Mouse (Mus musculus): ENCODE measurements around the gene Serpinf1. TPM values are rescaled to one million over a fixed set of nuclear protein-coding genes. Genes with fewer than 3 reads are reported as not detected.

Gene Serpinf1
- 46.1 and 57.0 TPM in 2 replicates for polyA plus RNA-seq (2015; fragmentation: Nextera tagmentation; extraction: Ambion mirVana)

DNA sequence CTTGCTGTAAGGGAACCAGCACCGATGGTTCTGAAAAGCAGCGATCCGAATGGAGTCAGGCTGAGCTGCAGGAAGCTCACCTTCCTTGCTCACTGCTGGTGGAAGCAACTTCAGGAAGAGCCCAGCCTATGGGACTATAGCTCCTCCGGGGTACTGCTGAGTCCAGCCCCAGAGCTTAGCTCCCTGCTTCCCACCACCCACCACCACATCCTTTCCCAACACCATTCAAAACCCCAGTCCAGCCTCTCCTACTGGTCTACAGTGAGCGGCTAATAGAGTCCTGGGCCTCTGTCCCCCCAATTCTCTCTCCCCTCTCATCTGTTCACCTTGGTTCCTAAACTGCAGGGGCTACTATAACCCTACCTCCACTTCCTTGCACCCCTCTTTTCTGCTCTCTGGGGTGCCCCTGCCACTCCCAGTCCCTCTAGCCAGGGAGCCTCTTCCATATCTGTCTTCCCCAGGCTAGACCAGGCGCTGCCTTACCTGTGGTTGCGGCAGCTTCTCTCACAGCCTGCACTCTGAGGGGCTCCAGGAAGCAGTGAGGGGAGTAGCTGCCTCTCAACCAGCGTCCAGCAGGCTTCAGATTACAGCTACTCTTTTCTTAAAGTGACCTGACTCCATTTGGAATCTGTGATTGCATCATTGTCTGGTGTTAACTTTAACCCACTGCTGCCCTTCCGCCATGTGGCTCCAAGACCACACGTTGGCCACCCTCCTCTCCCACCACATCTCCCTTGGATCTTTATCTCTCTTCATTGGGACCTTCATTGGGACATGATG, at the start of gene Serpinf1:
Gene Serpinf1 (minus strand): TSS at position 689 of the 780 bp plus-strand sequence.
- no peak for ATAC-seq (ENCODE audit: borderline replicate concordance, extremely low read depth, low FRiP score, low TSS enrichment)
- 26% methylated on average over 10 of the region's 10 CpGs for WGBS
- Histone ChIP-seq H3K27me3 (no peaks in the 10 kb centered on the region), H3K27ac (no peak within 1 kb of the TSS), H3K4me1 (peaks cover 11% of the 10 kb centered on the region), H3K9me3 (no peaks in the 10 kb centered on the region), H3K4me3 (peak within 1 kb of the TSS; percentile 28), H3K4me2 (peak within 1 kb of the TSS; percentile 46), H3K36me3 (no peaks in the 10 kb centered on the region), H3K9ac (0 out of 2 replicates have a peak within 1 kb of the TSS, but pooled peaks have one; percentile 19)

DNA sequence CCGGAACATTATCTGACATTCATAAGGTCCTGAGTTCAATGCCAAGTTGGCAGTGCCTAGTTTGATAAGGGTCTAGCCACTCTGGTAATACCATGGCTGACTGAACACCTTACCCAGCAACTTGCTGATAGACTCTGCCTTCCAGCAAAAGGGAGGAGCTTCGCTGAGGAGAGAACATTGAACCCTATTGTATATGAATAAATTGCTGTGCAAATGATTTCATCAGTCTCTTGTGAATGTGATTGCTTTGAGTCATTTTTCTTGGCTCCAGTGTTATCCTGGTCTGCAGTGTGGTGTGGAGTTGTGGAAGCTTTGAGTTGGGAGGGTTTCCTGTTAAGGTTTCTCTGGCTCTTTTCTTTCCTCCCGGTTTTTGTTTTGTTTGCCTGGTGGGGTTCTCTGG, 48.2 kb upstream of the Serpinf1 start:
- Histone ChIP-seq H3K9ac (no peak overlapping the region), H3K4me3 (no peak overlapping the region), H3K4me1 (peaks cover 13% of the 10 kb centered on the region; the same call in 1 of the 2 replicates), H3K27me3 (no peaks in the 10 kb centered on the region), H3K36me3 (peaks cover under 1% of the 10 kb centered on the region; the same call in 1 of the 2 replicates), H3K27ac (no peak overlapping the region), H3K4me2 (no peak overlapping the region), H3K9me3 (no peaks in the 10 kb centered on the region)
- no peak for ATAC-seq (ENCODE audit: borderline replicate concordance, extremely low read depth, low FRiP score, low TSS enrichment)
- WGBS, result 74% methylated on average over 3 of the region's 3 CpGs

DNA sequence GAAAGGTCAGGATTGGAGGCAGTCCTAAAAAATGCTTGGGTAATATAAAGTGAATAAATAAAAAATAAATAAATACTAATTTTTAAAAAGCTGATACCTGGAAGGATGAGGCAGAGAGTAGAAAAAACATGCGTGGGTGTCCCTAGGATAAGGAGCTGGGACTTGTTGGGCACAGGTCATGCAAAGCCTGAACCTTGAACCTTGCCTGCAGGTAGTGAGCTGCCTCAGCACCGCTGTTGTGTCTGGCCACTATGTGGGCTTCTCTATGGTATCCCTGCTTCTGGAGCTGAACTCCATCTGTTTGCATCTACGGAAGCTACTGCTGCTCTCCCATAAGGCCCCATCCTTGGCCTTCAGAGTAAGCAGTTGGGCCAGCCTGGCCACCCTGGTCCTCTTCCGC, 46.8 kb upstream of the Serpinf1 start:
- H3K27ac ChIP-seq, result no peak overlapping the region
- H3K9ac ChIP-seq, result no peak overlapping the region
- no peak overlapping the region for H3K4me3 ChIP-seq
- H3K4me2 ChIP-seq, result no peak overlapping the region
- peaks cover 8% of the 10 kb centered on the region for H3K36me3 ChIP-seq
- no peaks in the 10 kb centered on the region for H3K27me3 ChIP-seq
- peaks cover 13% of the 10 kb centered on the region; the same call in 1 of the 2 replicates for H3K4me1 ChIP-seq
- ATAC-seq (ENCODE audit: borderline replicate concordance, extremely low read depth, low FRiP score, low TSS enrichment), result no peak
- no peaks in the 10 kb centered on the region for H3K9me3 ChIP-seq
- 90% methylated on average over 4 of the region's 4 CpGs for WGBS

DNA sequence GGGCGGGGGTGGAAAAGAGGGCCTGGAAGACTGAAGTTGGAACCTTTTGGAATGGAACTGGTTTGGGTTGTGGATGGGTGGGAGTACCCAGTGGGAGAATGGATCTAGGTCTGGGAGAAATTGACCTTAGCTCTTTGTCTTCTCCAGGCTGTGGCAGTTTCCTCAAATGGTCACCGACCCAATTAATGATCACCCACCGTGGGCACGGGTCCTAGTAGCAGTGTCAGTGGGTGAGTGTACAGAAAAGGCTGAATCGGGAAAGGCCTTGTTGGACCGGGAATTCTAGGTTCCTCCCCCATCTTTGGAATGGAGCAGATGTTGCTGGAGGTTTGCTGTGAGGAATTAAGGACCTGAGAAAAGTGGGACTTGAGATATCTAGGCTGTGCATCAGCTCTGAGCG, 45.9 kb upstream of the Serpinf1 start:
- Histone ChIP-seq H3K4me3 (peak overlapping the region; percentile 56), H3K9ac (peak overlapping the region; percentile 61), H3K4me2 (peak overlapping the region; percentile 94), H3K27me3 (no peaks in the 10 kb centered on the region), H3K27ac (0 out of 2 replicates have a peak overlapping the region, but pooled peaks have one; percentile 20), H3K36me3 (peaks cover 8% of the 10 kb centered on the region), H3K9me3 (no peaks in the 10 kb centered on the region), H3K4me1 (peaks cover 18% of the 10 kb centered on the region)
- ATAC-seq (ENCODE audit: borderline replicate concordance, extremely low read depth, low FRiP score, low TSS enrichment), result no peak
- WGBS, result 60% methylated on average over 7 of the region's 7 CpGs

DNA sequence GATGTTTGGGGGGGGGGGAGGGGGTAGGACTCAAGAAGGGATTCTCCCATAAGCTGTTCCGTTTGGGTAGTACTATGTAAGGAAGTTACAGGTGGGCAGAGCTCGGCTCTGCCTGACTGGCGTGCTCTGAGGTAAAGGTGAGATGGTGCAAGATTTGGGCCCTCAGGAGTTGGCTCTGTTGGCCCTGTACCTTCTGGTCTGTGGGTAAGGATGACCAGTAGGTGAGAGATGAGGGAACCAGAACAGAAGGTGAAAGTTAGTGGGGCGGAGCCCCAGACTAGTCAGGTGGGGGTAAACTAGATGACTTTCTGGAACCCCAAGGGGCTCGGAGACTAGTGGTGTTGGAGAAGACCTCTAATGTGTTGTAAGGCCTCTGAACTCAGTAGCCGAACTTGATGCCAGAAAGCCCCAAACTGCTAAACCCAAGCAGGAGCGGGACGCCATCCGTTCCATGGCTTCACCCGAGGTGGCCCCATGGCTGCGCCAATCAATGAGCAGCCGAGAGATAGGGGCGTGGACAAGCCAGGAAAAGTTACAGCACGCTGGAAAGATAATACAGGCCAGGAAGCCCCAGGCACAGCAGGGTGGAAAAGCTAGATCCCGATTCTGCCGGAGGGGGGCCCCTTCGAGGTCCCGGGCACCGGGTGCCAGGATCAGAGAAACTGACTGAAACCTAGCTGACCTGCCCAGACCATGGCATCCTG, 45.2 kb upstream of the Serpinf1 start:
- H3K4me1 ChIP-seq, result peaks cover 25% of the 10 kb centered on the region
- 0 out of 2 replicates have a peak overlapping the region, but pooled peaks have one; percentile 20 for H3K27ac ChIP-seq
- peaks cover 8% of the 10 kb centered on the region for H3K36me3 ChIP-seq
- peak; percentile 81 for ATAC-seq (ENCODE audit: borderline replicate concordance, extremely low read depth, low FRiP score, low TSS enrichment)
- peak overlapping the region; percentile 94 for H3K4me2 ChIP-seq
- 15% methylated on average over 19 of the region's 19 CpGs for WGBS
- H3K4me3 ChIP-seq, result peak overlapping the region; percentile 56
- H3K9me3 ChIP-seq, result no peaks in the 10 kb centered on the region
- peak overlapping the region; percentile 61 for H3K9ac ChIP-seq
- H3K27me3 ChIP-seq, result no peaks in the 10 kb centered on the region

DNA sequence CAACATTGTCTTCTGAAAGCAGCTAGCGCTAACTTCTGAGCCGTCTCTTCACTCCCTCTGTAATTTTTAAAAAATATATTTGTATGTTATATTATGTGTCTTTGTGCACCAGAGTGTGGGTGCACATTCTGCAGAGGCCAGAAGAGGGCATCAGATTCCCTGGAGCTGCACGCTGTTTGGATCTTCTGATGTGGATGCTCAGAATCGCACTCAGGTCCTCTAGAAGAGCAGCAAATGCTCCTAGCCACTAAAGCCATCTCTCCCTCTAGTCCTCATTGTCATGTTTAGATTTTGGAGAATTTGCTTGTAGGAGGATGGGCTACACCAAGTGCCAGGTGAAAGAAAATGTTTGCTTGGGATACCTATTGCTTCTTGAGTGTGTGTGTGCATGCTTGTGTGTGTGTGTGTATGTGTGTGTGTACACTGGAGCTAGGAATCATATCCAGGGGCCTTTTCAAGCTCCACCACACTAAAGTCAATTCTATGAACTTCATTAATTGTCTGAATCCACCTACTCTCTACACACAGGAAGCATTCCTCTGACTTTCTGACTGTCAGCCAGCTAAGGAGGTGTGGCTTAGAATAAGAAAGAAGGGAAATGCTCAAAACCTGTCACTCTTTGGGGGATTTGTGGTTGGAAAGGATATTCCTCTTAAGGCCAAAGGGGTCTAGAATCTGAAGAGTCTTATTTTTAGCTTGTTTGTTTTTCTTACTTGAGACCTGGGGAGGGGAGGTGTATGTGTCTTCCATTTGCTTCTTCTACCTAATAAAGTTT, 44.4 kb upstream of the Serpinf1 start:
- Histone ChIP-seq H3K4me1 (peaks cover 33% of the 10 kb centered on the region), H3K36me3 (peaks cover 8% of the 10 kb centered on the region), H3K4me3 (no peak overlapping the region), H3K27me3 (no peaks in the 10 kb centered on the region), H3K27ac (no peak overlapping the region), H3K9ac (no peak overlapping the region), H3K9me3 (no peaks in the 10 kb centered on the region), H3K4me2 (no peak overlapping the region; the same call in 1 of the 2 replicates)
- no peak for ATAC-seq (ENCODE audit: borderline replicate concordance, extremely low read depth, low FRiP score, low TSS enrichment)
- 96% methylated on average over 4 of the region's 4 CpGs for WGBS

DNA sequence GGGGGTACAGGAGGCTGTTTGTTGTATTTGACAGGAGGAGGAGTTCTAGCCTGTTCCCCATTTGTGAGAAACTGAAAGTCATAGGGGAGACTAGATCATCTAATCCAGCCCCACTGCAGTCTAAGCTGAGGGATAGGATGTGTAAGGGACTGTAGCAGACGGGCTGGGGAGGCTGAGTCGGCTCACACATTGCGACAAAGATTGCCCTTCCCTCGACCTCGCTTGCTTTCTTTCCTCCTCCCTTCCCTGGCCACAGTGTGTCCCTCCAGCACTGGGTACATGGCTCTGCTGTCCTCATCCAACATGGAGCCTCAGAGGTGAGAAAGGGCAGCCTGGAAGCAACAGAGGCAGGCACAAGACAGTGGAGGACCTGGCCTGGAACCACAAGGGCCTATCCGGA, 42.5 kb upstream of the Serpinf1 start:
- Histone ChIP-seq H3K9me3 (no peaks in the 10 kb centered on the region), H3K4me3 (no peak overlapping the region), H3K27me3 (no peaks in the 10 kb centered on the region), H3K4me1 (peaks cover 38% of the 10 kb centered on the region), H3K27ac (no peak overlapping the region), H3K9ac (no peak overlapping the region), H3K36me3 (peaks cover 8% of the 10 kb centered on the region), H3K4me2 (no peak overlapping the region)
- no peak for ATAC-seq (ENCODE audit: borderline replicate concordance, extremely low read depth, low FRiP score, low TSS enrichment)
- 79% methylated on average over 6 of the region's 6 CpGs for WGBS

DNA sequence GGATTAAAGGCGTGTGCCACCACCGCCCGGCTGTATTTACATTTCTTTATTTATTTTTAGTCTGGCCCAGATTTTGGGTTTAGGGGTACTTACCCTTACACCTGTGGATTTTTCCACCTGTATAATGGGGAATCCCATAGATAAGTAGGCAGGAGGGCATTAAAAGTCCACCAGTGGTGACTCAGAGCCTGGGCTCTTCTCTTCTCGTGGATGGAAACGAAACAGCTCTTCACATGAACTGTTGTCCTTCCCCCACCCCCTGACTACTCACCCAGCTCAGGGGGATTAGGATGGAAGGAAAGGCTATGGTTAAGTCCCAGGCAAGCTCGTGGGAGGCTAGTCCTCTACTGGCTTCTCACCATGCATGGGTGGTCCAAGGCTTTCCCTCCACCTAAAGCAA, 41.9 kb upstream of the Serpinf1 start:
- no peak for ATAC-seq (ENCODE audit: borderline replicate concordance, extremely low read depth, low FRiP score, low TSS enrichment)
- Histone ChIP-seq H3K4me1 (peaks cover 44% of the 10 kb centered on the region), H3K9me3 (no peaks in the 10 kb centered on the region), H3K27ac (no peak overlapping the region), H3K4me3 (no peak overlapping the region), H3K9ac (no peak overlapping the region), H3K4me2 (no peak overlapping the region), H3K27me3 (no peaks in the 10 kb centered on the region), H3K36me3 (peaks cover 8% of the 10 kb centered on the region)
- 82% methylated on average over 6 of the region's 6 CpGs for WGBS

DNA sequence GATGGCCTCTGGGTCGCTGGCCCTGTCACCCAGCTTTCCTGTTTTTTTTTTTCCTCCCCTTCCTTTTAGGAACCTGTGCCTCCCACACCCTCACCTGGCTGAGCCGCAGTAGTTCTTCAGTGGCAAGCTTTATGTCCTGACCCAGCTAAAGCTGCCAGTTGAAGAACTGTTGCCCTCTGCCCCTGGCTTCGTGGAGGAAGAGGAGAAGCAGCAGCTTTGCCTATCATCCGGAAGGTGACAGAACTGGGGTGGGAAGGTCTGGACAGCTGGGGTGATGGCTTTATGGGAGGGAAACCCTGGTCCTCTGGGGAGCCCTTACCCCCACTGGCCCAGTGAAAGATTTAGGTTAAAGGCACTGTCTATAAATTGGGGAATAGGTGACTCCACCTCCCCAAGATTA, 41.1 kb upstream of the Serpinf1 start:
- Histone ChIP-seq H3K9ac (peak overlapping the region; percentile 21; the same call in 1 of the 2 replicates), H3K4me1 (peaks cover 48% of the 10 kb centered on the region), H3K4me3 (no peak overlapping the region), H3K27ac (peak overlapping the region; percentile 65), H3K4me2 (peak overlapping the region; percentile 98), H3K36me3 (peaks cover 8% of the 10 kb centered on the region), H3K27me3 (no peaks in the 10 kb centered on the region), H3K9me3 (no peaks in the 10 kb centered on the region)
- 51% methylated on average over 4 of the region's 4 CpGs for WGBS
- no peak for ATAC-seq (ENCODE audit: borderline replicate concordance, extremely low read depth, low FRiP score, low TSS enrichment)

DNA sequence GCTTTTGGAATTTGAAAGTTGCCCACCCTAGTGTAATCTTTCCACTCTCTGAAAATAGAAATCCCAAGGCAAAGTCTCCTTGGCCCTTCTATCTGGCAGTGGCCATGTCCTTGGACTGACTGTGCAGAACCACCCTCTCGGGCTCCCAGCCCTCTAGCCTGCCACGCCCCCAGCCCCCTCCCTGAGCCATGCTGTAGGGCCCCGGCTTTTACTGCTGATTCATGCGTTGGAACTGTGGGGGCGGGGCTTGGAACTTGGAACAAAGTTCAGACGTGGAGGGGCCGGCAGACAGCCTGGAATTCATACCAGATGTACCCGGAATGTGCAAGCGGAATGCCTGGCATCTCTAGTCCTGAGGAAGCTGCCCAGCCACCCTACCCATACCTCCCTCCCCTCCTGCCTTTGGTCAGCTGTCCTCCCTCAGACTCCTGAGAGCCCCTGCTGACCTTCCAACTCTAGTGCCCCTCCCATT, 40.4 kb upstream of the Serpinf1 start:
- ATAC-seq (ENCODE audit: borderline replicate concordance, extremely low read depth, low FRiP score, low TSS enrichment), result peak; percentile 16; the same call in 1 of the 2 replicates
- peaks cover 8% of the 10 kb centered on the region for H3K36me3 ChIP-seq
- peak overlapping the region; percentile 62; the same call in 1 of the 2 replicates for H3K9ac ChIP-seq

DNA sequence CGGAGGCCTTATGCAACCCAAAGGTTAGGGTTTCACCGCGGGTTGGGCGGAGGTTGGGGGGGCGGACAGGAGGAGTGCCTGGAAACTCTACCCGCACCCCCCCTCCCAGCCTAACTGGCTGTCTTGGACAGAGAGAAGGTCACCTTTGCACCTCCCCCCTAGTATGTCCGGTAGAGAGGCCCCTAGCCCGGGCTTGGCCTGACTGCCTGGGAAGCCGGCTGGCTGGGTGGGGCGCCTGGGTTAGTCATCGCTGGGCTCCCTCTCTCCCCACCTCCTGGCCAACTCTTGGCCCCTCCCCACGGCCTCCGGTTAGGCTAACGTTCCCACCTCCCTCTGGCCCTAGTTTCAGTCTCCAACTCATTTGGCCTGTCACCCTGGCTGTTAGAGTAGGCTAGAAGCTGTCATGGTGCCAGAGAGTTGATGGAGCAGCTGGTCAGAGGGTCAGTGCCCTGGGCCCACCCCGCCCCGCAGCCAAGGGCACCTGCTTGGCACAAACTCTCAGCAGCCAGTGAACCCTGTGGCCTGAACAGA, 39.8 kb upstream of the Serpinf1 start:
- WGBS, result 1% methylated on average over 15 of the region's 16 CpGs
- H3K4me1 ChIP-seq, result peaks cover 36% of the 10 kb centered on the region
- H3K27ac ChIP-seq, result peak overlapping the region; percentile 65
- no peaks in the 10 kb centered on the region for H3K27me3 ChIP-seq
- H3K4me2 ChIP-seq, result peak overlapping the region; percentile 98
- ATAC-seq (ENCODE audit: borderline replicate concordance, extremely low read depth, low FRiP score, low TSS enrichment), result no peak
- peak overlapping the region; percentile 62 for H3K9ac ChIP-seq
- H3K9me3 ChIP-seq, result no peaks in the 10 kb centered on the region
- peak overlapping the region; percentile 89 for H3K4me3 ChIP-seq
- H3K36me3 ChIP-seq, result peaks cover 8% of the 10 kb centered on the region

More for the DNA sequence above, 40.4 kb upstream of the Serpinf1 start:
- peak overlapping the region; percentile 65 for H3K27ac ChIP-seq
- peaks cover 42% of the 10 kb centered on the region for H3K4me1 ChIP-seq
- H3K27me3 ChIP-seq, result no peaks in the 10 kb centered on the region
- peak overlapping the region; percentile 98 for H3K4me2 ChIP-seq
- whole genome bisulfite sequencing, result under 1% methylated on average over 9 of the region's 9 CpGs
- H3K9me3 ChIP-seq, result no peaks in the 10 kb centered on the region
- H3K4me3 ChIP-seq, result peak overlapping the region; percentile 89
